Mouse (Mus musculus) liver, embryonic 14.5 days (tissue): ENCODE measurements around the gene Ifih1. TPM values are rescaled to one million over a fixed set of nuclear protein-coding genes. Genes with fewer than 3 reads are reported as not detected.

Experiments
- ATAC-seq: fragments of 200-750 bp; cut with Nextera tagmentation; 2 replicates; pipeline ENCODE4 v1.8.0; 2017; ENCODE audit warnings: moderate number of reproducible peaks, mild to moderate bottlenecking, moderate library complexity; ENCODE audit not compliant: insufficient read depth
- DNase-seq, 3 experiments: peaks; one replicate each; pipeline ENCODE4 v3.0.0-alpha.2; 2012 to 2013; ENCODE audit warnings: low read depth in 3 of 3, low spot score in 3 of 3
- H3K27ac ChIP-seq: fragments of 300-500 bp; sonication (generic); 2 replicates; pipeline ENCODE4 v1.5.1; 2014; ENCODE audit warnings: moderate library complexity, mild to moderate bottlenecking, control low read depth, inconsistent platforms
- H3K27me3 ChIP-seq: fragments of 300-500 bp; sonication (generic); 2 replicates; pipeline ENCODE4 v1.6.1; 2014; ENCODE audit warnings: mild to moderate bottlenecking, low read length, moderate library complexity; ENCODE audit not compliant: control insufficient read depth, insufficient read depth
- H3K36me3 ChIP-seq: fragments of 300-500 bp; sonication (generic); replicated peaks from 2 replicates; pipeline ENCODE4 v1.6.1; 2014; ENCODE audit warnings: low read depth; ENCODE audit not compliant: control insufficient read depth, insufficient read depth
- H3K4me1 ChIP-seq, 2 experiments: fragments of 200-500 bp in 1 of 2; fragments of 300-500 bp in 1 of 2; sonication (generic) in 1 of 2; replicated peaks; 2 replicates each; pipeline ENCODE4 v1.6.1; 2012 to 2014; ENCODE audit warnings: antibody characterized with exemption in 1 of 2, inconsistent platforms in 1 of 2, low read length in 1 of 2; ENCODE audit not compliant: control insufficient read depth in 2 of 2, insufficient read depth in 2 of 2
- H3K4me2 ChIP-seq: fragments of 300-500 bp; sonication (generic); 2 replicates; pipeline ENCODE4 v1.6.1; 2014; ENCODE audit warnings: low read depth, mild to moderate bottlenecking, control low read depth, moderate library complexity
- H3K4me3 ChIP-seq, 2 experiments: fragments of 200-500 bp in 1 of 2; fragments of 300-500 bp in 1 of 2; sonication (generic) in 1 of 2; 2 replicates each; pipeline ENCODE4 v1.5.1; 2012 to 2014; ENCODE audit warnings: low read depth in 2 of 2, low read length in 2 of 2, mild to moderate bottlenecking in 2 of 2, control low read depth in 1 of 2, inconsistent platforms in 1 of 2, moderate library complexity in 1 of 2; ENCODE audit not compliant: insufficient read depth in 1 of 2
- H3K9ac ChIP-seq: fragments of 300-500 bp; sonication (generic); replicated peaks from 2 replicates; pipeline ENCODE4 v1.6.1; 2014; ENCODE audit warnings: mild to moderate bottlenecking, control low read depth, moderate library complexity
- H3K9me3 ChIP-seq: fragments of 300-500 bp; sonication (generic); 2 replicates; pipeline ENCODE4 v1.6.1; 2016; ENCODE audit warnings: low read length, mixed read lengths; ENCODE audit not compliant: control insufficient read depth
- CTCF ChIP-seq: IDR thresholded peaks from 2 replicates; pipeline ENCODE4 v1.5.1; 2016; ENCODE audit warnings: antibody characterized with exemption, low read depth, control low read depth
- EP300 ChIP-seq: IDR thresholded peaks from 2 replicates; pipeline ENCODE4 v1.6.1; 2016; ENCODE audit warnings: antibody characterized with exemption, low read depth
- WGBS: fragments of 180-500 bp; shearing (Covaris S2); extraction: QIAGEN DNeasy Blood & Tissue Kit; methylation state at CpG from one replicate; pipeline ENCODE4 v1.1.7; 2014; ENCODE audit not compliant: insufficient replicate concordance; 5-methylcytosine and 5-hydroxymethylcytosine counted together
- polyA plus RNA-seq, 2 experiments: library from polyadenylated mRNA; depleted of rRNA in 1 of 2; stranded (reverse) in 1 of 2; unstranded in 1 of 2; fragments of >200 nt; fragmentation: Nextera tagmentation in 1 of 2; extraction: Ambion mirVana in 1 of 2; gene quantifications; 2 replicates each; pipeline versions ENCODE4 v1.2.1 to v1.2.3; 2012 to 2014

Gene Ifih1
- polyA plus RNA-seq, 2 experiments, result 1.5 to 2.9 TPM

DNA sequence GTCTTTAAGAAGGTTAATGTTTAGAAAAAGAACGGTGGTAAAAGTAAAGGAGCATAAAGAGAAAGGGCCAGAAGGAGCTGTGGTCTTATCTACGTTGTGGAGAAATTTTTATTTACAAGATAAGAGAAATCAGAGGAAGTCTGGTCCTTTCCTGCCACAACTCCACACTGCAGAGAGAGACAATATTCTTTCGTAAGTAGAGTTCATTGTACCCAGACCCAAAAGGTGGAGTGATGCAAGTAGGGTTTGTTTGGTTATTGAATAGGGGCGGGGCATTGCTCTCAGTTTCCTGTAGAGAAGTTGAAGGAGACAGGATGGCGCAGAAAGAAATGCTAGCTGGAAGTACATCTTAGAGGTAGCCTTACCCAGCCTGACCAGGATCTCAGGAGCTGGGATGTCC is 60.3 kb downstream of the Ifih1 start:
- DNase-seq, result no peak
- no peak overlapping the region for H3K4me3 ChIP-seq
- H3K27me3 ChIP-seq, result no peaks in the 10 kb centered on the region
- H3K9me3 ChIP-seq, result no peaks in the 10 kb centered on the region
- no peak overlapping the region for H3K4me2 ChIP-seq
- no peak for ATAC-seq
- no peak overlapping the region for H3K9ac ChIP-seq
- WGBS, result 38% methylated on average over 5 of the region's 5 CpGs
- H3K36me3 ChIP-seq, result no peaks in the 10 kb centered on the region
- TF ChIP-seq EP300 (no peak), CTCF (no peak)
- H3K4me1 ChIP-seq, result peaks cover 5 to 13% of the 10 kb centered on the region in 2 experiments; a peak in 3 of 4 replicates
- no peak overlapping the region for H3K27ac ChIP-seq

DNA sequence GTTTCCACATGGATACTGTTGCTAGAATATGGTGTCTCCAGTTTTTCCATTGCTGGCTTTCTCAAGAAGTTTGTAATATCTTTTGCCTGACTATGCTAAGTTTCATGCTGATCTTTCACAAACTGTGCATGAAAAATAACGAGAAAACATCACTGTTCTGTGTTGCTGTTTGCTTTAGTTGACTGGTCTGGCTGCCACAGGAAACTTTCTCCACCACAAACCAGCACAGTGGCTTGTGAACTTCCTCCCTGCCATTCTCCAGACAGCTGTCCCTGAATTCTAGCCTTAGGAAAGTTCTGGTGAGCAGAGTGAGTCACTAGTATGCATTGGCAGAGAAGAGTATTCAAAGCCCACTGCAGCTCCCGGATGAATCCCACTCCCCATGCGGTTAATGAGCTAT is 71.1 kb downstream of the Ifih1 start:
- no peaks in the 10 kb centered on the region for H3K36me3 ChIP-seq
- TF ChIP-seq CTCF, result no peak
- TF ChIP-seq EP300, result no peak
- no peaks in the 10 kb centered on the region for H3K27me3 ChIP-seq
- no peak overlapping the region for H3K4me3 ChIP-seq
- WGBS, result 22% methylated on average over 3 of the region's 3 CpGs
- DNase-seq, result no peak
- no peaks in the 10 kb centered on the region for H3K9me3 ChIP-seq
- no peaks in the 10 kb centered on the region for H3K4me1 ChIP-seq
- ATAC-seq, result no peak
- no peak overlapping the region for H3K27ac ChIP-seq
- H3K9ac ChIP-seq, result no peak overlapping the region
- H3K4me2 ChIP-seq, result no peak overlapping the region

DNA sequence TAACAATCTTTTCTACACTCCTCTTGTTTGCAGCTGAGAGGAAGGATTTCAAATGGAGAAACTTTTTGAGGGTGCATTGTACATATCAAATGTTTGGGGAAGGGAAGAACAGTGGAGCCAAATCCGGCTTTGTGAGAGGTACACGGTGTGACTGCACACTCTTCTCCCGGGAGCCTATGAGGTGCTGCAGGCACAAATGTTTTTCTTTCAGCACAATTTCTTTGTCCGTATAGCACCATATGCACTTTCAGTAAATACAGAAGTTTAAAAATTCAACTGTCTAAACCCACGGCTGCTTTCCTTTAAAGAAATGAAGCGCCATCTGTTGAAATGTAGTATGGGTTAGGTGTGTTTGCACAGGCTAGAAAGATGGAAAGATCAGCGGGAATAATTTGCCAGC is 71.8 kb downstream of the Ifih1 start:
- no peak overlapping the region for H3K4me2 ChIP-seq
- H3K27ac ChIP-seq, result no peak overlapping the region
- no peak overlapping the region for H3K9ac ChIP-seq
- TF ChIP-seq CTCF, result no peak
- no peak for TF ChIP-seq EP300
- DNase-seq (no peak), ATAC-seq (no peak)
- WGBS, result 53% methylated on average over 7 of the region's 7 CpGs
- no peaks in the 10 kb centered on the region for H3K4me1 ChIP-seq
- H3K27me3 ChIP-seq, result no peaks in the 10 kb centered on the region
- H3K4me3 ChIP-seq, result no peak overlapping the region
- no peaks in the 10 kb centered on the region for H3K36me3 ChIP-seq
- no peaks in the 10 kb centered on the region for H3K9me3 ChIP-seq

DNA sequence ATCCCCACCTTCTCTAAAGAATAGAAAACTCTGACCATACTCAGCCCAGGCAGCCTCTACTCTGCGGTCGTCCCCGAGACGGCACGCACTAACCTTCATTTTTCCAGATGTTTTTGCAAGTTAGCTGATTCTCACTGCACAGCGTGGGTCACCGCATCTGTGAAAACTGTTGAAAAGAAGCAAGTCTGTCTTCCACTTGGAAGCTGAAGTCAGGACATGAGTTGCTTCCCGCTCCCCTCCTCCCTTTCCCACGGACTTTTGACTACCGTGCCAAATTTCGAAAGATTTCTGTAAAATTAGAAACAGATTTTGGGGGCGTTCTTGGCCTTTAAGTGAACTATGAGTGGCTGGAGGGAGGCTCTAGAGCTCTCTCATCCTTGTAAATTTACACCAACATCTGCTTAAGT is 72.3 kb downstream of the Ifih1 start, which contains the start of gene Fap:
Gene Fap (minus strand): TSS at position 323 of the 407 bp plus-strand sequence.
- no peaks in the 10 kb centered on the region for H3K9me3 ChIP-seq
- WGBS, result 73% methylated on average over 12 of the region's 12 CpGs
- H3K9ac ChIP-seq, result no peak within 1 kb of the TSS
- no peak for ATAC-seq
- no peak for DNase-seq
- no peaks in the 10 kb centered on the region for H3K27me3 ChIP-seq
- H3K4me3 ChIP-seq, result no peak within 1 kb of the TSS
- no peaks in the 10 kb centered on the region for H3K4me1 ChIP-seq
- TF ChIP-seq CTCF, result no peak
- TF ChIP-seq EP300, result no peak
- H3K4me2 ChIP-seq, result no peak within 1 kb of the TSS
- H3K27ac ChIP-seq, result no peak within 1 kb of the TSS
- H3K36me3 ChIP-seq, result no peaks in the 10 kb centered on the region

DNA sequence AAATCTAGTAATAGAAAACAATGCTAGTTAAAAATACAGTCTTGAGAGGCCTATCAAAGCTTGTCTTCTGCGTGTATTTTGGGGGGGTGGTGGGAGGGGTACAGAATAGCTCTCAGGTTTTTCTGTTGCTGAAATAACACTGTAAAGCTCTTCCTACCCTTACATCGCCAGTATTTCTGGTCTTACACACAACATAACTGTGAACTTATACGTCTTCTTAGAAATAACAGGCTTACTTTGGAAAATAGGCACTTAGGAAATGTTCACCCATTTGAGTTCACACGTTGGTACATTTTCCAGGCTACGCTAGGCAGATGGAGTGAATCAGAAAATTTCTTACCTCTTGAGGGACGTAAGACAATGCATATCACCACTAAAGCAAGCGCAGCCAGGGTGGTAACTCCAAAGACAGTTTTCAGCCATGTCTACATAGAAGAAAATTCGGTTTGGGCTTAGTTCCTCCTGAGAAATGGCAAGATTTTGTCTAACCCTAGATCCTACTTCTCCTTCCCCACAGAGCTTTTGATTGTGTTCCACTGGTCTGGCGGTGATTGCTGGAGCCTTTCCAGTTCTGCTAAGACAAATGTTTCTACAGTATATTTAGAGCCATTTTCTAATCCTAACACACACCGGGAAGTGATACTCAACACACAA is 72.8 kb downstream of the Ifih1 start:
- Histone ChIP-seq H3K4me2 (no peak overlapping the region), H3K9ac (no peak overlapping the region), H3K27me3 (no peaks in the 10 kb centered on the region), H3K4me3 (no peak overlapping the region), H3K27ac (no peak overlapping the region), H3K4me1 (no peaks in the 10 kb centered on the region), H3K36me3 (no peaks in the 10 kb centered on the region), H3K9me3 (no peaks in the 10 kb centered on the region)
- WGBS, result 66% methylated on average over 10 of the region's 10 CpGs
- ATAC-seq (no peak), DNase-seq (no peak)
- TF ChIP-seq CTCF, result no peak
- TF ChIP-seq EP300, result no peak
